Mouse (Mus musculus) cerebellum, adult 11 months (tissue): ENCODE data around the gene Snx33.
"Not testable (repeated sequence)": the region's sequence is repeated elsewhere in the genome, so short reads cannot be mapped to it uniquely, and the experiment has no call there.

Experiments
- DNase-seq: peaks from one replicate; pipeline ENCODE4 v3.0.0; 2022

The Snx33 gene

GRCm38 (mm10) chr9:56928041-56928811 is at the start of gene Snx33:
Snx33 (minus strand) TSS chr9:56928371.
- peak; percentile 79 for DNase-seq

GRCm38 (mm10) chr9:56975199-56975598 is 47.0 kb upstream of the Snx33 start:
- no peak for DNase-seq

GRCm38 (mm10) chr9:56973960-56974524 is 45.9 kb upstream of the Snx33 start:
- no peak for DNase-seq

- DNase-seq = no peak
Observed at GRCm38 (mm10) chr9:56970158-56970557, 42.0 kb upstream of the Snx33 start.

- DNase-seq = no peak
Observed at GRCm38 (mm10) chr9:56961591-56961990, 33.4 kb upstream of the Snx33 start.

GRCm38 (mm10) chr9:56958689-56959088 is 30.5 kb upstream of the Snx33 start:
- no peak for DNase-seq

- DNase-seq = no peak
Observed at GRCm38 (mm10) chr9:56956966-56957675, 28.9 kb upstream of the Snx33 start.

- no peak for DNase-seq
Observed at GRCm38 (mm10) chr9:56953562-56953961, 25.4 kb upstream of the Snx33 start.

GRCm38 (mm10) chr9:56950414-56951400 is 22.5 kb upstream of the Snx33 start, which contains the start of gene Snupn:
Snupn (plus strand) TSS chr9:56950878.
- peak; percentile 92 for DNase-seq

- DNase-seq = peak; percentile 16
Observed at GRCm38 (mm10) chr9:56949767-56950166, 21.6 kb upstream of the Snx33 start.

- not testable (repeated sequence) for DNase-seq
Observed at GRCm38 (mm10) chr9:56948699-56949098, 20.5 kb upstream of the Snx33 start.

- peak; percentile 25 for DNase-seq
Observed at GRCm38 (mm10) chr9:56947481-56947880, 19.3 kb upstream of the Snx33 start.

- no peak for DNase-seq
Observed at GRCm38 (mm10) chr9:56938374-56938773, 10.2 kb upstream of the Snx33 start.

GRCm38 (mm10) chr9:56937223-56938160 is 9.3 kb upstream of the Snx33 start, which contains the start of gene Imp3:
Imp3 (plus strand) TSS chr9:56937475.
- peak; percentile 84 for DNase-seq

GRCm38 (mm10) chr9:56936861-56937222 is 8.7 kb upstream of the Snx33 start:
- DNase-seq = no peak

- DNase-seq = no peak
Observed at GRCm38 (mm10) chr9:56930556-56930955, 2.4 kb upstream of the Snx33 start.

GRCm38 (mm10) chr9:56929496-56929895 is 1.3 kb upstream of the Snx33 start:
- no peak for DNase-seq

GRCm38 (mm10) chr9:56927191-56928012 is 769 bp downstream of the Snx33 start:
- DNase-seq = peak; percentile 12

GRCm38 (mm10) chr9:56926387-56926786 is 1.8 kb downstream of the Snx33 start:
- no peak for DNase-seq

GRCm38 (mm10) chr9:56926025-56926360 is 2.2 kb downstream of the Snx33 start:
- no peak for DNase-seq
